Mouse (Mus musculus): ENCODE results near the gene Nbeal2. TPM values are rescaled to one million over a fixed set of nuclear protein-coding genes. Genes with fewer than 3 reads are reported as not detected.

Nbeal2 gene
- polyA plus RNA-seq, 1 experiment from 2014 or later, result 5.9 TPM

DNA sequence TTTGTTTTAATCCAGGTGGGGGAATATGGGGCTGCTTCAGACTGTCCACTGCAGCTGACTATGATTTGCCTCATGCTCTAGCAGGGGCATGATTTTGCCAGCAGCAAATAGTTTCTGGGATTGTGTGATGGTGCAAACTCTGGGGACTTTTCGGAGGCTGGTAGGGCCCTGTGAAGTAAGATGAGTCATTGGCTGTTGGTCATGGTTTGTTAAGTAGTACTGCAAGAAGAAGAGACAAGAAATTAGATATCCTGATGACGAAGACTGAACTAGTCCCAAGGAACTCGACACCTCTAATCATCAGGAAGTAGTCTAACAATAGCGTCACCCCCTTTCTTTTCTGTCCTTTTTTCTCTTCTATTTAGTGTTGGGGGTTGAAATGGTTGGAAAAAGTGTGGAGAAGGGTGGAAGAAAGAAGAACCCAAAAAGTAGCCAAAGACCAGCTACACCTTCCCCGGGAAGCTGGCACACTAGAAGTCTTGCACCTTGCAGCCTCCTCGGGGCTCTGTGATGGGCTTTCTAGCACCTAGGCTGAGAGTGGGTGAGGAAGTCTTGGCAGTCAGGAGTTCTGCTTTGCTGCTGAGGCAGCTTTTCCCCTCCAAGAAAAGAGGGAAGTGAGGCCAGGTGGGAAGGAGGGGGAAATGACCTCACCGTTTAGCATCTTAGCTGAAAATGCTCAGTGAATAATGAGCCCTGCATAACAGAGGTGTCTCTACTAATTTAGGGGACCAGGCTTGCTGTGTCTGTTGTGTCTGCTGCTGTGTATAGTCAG lies 27.0 kb upstream of the Nbeal2 start:
- Histone ChIP-seq H3K4me3 (replicated peaks; ENCODE audit: low read length) (no peak overlapping the region), H3K36me3 (ENCODE audit: control insufficient read depth, insufficient read depth) (no peaks in the 10 kb centered on the region), H3K9me3 (ENCODE audit: control insufficient read depth, low read length) (no peaks in the 10 kb centered on the region), H3K27ac (ENCODE audit: low read length) (no peak overlapping the region), H3K4me1 (replicated peaks; ENCODE audit: control insufficient read depth, insufficient read depth, low read length) (peaks cover 23% of the 10 kb centered on the region), H3K9ac (replicated peaks; ENCODE audit: low read depth, low read length) (no peak overlapping the region), H3K4me2 (ENCODE audit: low read length) (no peak overlapping the region), H3K27me3 (replicated peaks; ENCODE audit: control insufficient read depth, insufficient read depth, low read length) (no peaks in the 10 kb centered on the region)
- WGBS, result 73% methylated on average over 7 of the region's 7 CpGs
- ATAC-seq, result no peak

DNA sequence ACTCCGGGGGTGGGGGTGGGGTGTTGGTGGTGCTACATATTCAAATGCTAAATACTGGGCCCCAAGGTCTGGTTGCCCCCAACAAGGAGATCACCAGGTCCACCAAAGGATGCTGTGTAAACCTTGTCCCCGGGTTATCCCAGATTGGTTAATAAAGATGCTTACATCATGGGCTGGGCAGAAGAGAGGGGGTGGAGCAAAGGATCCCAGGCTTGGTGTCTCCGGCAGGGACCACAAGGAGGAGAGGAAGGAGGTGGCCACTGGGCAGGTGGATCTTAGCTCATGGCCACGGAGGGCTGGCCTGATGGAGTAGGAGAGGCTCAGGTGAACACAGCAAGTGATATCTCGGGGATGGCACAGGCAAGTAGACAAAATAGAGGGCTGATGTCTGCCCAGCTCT lies 24.9 kb upstream of the Nbeal2 start:
- Histone ChIP-seq H3K4me1 (replicated peaks; ENCODE audit: control insufficient read depth, insufficient read depth, low read length) (peaks cover 16% of the 10 kb centered on the region), H3K4me2 (ENCODE audit: low read length) (no peak overlapping the region), H3K9me3 (ENCODE audit: control insufficient read depth, low read length) (no peaks in the 10 kb centered on the region), H3K27ac (ENCODE audit: low read length) (no peak overlapping the region), H3K27me3 (replicated peaks; ENCODE audit: control insufficient read depth, insufficient read depth, low read length) (no peaks in the 10 kb centered on the region), H3K9ac (replicated peaks; ENCODE audit: low read depth, low read length) (no peak overlapping the region), H3K4me3 (replicated peaks; ENCODE audit: low read length) (no peak overlapping the region), H3K36me3 (ENCODE audit: control insufficient read depth, insufficient read depth) (no peaks in the 10 kb centered on the region)
- ATAC-seq, result no peak
- WGBS, result 68% methylated on average over 5 of the region's 5 CpGs

DNA sequence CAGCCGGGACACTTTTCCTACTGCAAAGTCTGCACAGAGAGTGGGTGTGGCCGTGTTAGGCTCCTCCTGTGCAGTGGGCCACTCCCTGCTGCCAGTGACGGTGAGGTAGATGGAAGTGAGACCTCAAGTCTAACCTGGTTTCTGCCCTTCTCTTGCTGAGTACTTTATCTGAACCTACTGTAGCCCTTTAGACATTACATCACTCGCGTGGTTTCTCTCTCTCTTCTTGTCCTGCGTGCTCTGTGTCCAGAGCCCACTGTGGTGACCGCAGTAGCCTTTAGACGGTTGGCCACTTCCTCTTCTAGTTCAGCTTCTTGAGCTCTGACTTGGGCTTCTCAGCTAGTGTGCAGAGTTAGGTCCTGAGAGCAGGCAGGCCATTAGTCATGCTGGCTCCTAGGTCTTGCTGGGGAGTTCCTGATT lies 22.5 kb upstream of the Nbeal2 start:
- H3K27me3 ChIP-seq (replicated peaks; ENCODE audit: control insufficient read depth, insufficient read depth, low read length), result no peaks in the 10 kb centered on the region
- H3K4me3 ChIP-seq (replicated peaks; ENCODE audit: low read length), result no peak overlapping the region
- H3K36me3 ChIP-seq (ENCODE audit: control insufficient read depth, insufficient read depth), result no peaks in the 10 kb centered on the region
- 90% methylated on average over 8 of the region's 8 CpGs for WGBS
- H3K4me2 ChIP-seq (ENCODE audit: low read length), result no peak overlapping the region
- H3K9me3 ChIP-seq (ENCODE audit: control insufficient read depth, low read length), result no peaks in the 10 kb centered on the region
- peaks cover 8% of the 10 kb centered on the region for H3K4me1 ChIP-seq (replicated peaks; ENCODE audit: control insufficient read depth, insufficient read depth, low read length)
- ATAC-seq, result no peak
- no peak overlapping the region for H3K9ac ChIP-seq (replicated peaks; ENCODE audit: low read depth, low read length)
- H3K27ac ChIP-seq (ENCODE audit: low read length), result no peak overlapping the region

DNA sequence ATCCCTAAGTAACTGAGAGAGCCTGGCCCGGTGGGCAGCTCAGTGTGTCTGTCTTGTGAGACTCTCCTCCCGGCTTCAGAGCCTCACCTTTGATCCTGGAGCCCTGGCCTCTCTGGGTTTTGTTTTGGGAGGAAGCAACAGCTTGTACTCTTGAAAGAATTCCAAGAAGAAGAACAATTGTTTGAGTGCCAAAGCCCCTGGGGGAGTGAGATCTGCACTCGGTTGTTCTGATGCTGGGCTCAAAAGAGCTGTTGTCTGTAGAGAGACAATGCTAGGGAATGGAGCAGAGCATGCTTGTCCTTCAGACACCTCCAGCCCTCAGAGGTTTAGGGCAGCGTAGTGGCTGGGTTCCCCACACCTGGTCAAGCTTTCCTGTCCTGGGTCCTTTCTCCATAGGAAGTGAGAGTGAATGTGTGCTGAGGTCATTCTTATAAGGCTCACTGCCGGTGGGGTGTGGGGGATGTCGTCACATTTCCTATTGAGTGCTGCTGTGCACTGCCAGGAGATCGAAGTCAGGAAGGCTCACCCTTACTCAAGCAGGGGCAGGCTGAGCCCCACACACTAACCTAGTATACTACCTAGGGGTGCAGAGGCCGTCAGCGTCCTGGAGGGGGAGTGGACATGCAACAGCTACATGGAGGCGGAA lies 19.3 kb upstream of the Nbeal2 start:
- WGBS, result 46% methylated on average over 10 of the region's 10 CpGs
- Histone ChIP-seq H3K4me3 (replicated peaks; ENCODE audit: low read length) (no peak overlapping the region), H3K4me2 (ENCODE audit: low read length) (no peak overlapping the region), H3K9ac (replicated peaks; ENCODE audit: low read depth, low read length) (no peak overlapping the region), H3K4me1 (replicated peaks; ENCODE audit: control insufficient read depth, insufficient read depth, low read length) (peaks cover 8% of the 10 kb centered on the region), H3K9me3 (ENCODE audit: control insufficient read depth, low read length) (no peaks in the 10 kb centered on the region), H3K27ac (ENCODE audit: low read length) (no peak overlapping the region), H3K27me3 (replicated peaks; ENCODE audit: control insufficient read depth, insufficient read depth, low read length) (no peaks in the 10 kb centered on the region), H3K36me3 (ENCODE audit: control insufficient read depth, insufficient read depth) (no peaks in the 10 kb centered on the region)
- ATAC-seq, result no peak

DNA sequence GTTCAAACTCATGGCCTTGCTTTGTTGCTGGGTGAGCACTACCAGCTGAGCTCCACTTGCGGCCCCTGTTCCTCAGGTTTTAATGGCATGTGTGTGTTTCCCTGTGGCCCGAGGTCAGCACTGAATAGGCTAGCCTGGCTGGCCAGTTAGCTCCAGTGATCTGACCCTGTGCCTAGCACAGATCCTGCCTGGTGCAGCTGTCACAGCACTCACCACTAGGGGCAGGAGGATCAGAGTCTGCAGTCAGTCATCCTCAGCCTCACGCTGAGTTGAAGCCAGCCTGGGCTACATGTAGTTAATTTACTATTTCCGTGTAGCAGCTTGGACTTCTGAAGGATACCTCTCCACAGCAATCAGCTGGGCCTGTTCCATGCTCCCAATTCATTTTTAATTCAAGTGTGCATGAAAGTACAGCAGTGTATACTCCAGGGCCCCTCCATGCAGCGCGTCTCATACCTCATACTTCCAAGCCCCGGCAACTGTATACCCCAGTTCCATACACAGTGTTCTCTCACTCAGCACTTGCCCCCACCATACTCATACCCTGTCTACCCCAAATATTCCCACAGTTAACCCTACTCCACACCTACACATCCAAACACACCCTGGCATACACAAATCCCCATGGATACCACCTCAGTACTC lies 18.6 kb upstream of the Nbeal2 start:
- H3K4me3 ChIP-seq (replicated peaks; ENCODE audit: low read length), result no peak overlapping the region
- ATAC-seq, result no peak; the same call in 1 of the 2 replicates
- no peaks in the 10 kb centered on the region for H3K36me3 ChIP-seq (ENCODE audit: control insufficient read depth, insufficient read depth)
- no peak overlapping the region for H3K9ac ChIP-seq (replicated peaks; ENCODE audit: low read depth, low read length)
- WGBS, result 58% methylated on average over 7 of the region's 7 CpGs
- H3K4me1 ChIP-seq (replicated peaks; ENCODE audit: control insufficient read depth, insufficient read depth, low read length), result peaks cover 8% of the 10 kb centered on the region
- no peaks in the 10 kb centered on the region for H3K9me3 ChIP-seq (ENCODE audit: control insufficient read depth, low read length)
- H3K4me2 ChIP-seq (ENCODE audit: low read length), result no peak overlapping the region
- H3K27ac ChIP-seq (ENCODE audit: low read length), result no peak overlapping the region
- H3K27me3 ChIP-seq (replicated peaks; ENCODE audit: control insufficient read depth, insufficient read depth, low read length), result no peaks in the 10 kb centered on the region

DNA sequence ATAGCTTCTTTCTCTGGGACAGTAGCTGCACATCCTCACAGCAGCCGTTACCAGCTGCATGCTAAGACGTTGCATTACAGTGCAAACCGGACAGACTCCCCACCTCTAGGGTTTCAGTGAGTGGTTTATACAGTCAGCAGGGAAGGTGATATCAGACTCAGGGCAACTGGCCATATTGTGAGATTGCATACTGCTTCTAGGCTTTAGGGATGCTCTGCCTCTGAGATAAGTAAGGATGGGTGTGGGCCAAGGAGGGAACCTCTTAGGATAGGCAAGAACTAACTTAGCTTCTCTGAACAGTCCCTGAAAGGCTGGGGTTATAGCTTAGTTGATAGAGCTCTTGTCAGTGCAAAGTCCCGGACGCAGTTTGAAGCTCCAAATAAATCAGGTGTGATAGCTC lies 15.8 kb upstream of the Nbeal2 start:
- 93% methylated on average over 5 of the region's 5 CpGs for WGBS
- H3K9me3 ChIP-seq (ENCODE audit: control insufficient read depth, low read length), result no peaks in the 10 kb centered on the region
- no peaks in the 10 kb centered on the region for H3K36me3 ChIP-seq (ENCODE audit: control insufficient read depth, insufficient read depth)
- H3K27ac ChIP-seq (ENCODE audit: low read length), result no peak overlapping the region
- no peak overlapping the region for H3K4me2 ChIP-seq (ENCODE audit: low read length)
- no peak overlapping the region for H3K9ac ChIP-seq (replicated peaks; ENCODE audit: low read depth, low read length)
- ATAC-seq, result no peak
- H3K27me3 ChIP-seq (replicated peaks; ENCODE audit: control insufficient read depth, insufficient read depth, low read length), result no peaks in the 10 kb centered on the region
- peaks cover 13% of the 10 kb centered on the region for H3K4me1 ChIP-seq (replicated peaks; ENCODE audit: control insufficient read depth, insufficient read depth, low read length)
- H3K4me3 ChIP-seq (replicated peaks; ENCODE audit: low read length), result no peak overlapping the region

DNA sequence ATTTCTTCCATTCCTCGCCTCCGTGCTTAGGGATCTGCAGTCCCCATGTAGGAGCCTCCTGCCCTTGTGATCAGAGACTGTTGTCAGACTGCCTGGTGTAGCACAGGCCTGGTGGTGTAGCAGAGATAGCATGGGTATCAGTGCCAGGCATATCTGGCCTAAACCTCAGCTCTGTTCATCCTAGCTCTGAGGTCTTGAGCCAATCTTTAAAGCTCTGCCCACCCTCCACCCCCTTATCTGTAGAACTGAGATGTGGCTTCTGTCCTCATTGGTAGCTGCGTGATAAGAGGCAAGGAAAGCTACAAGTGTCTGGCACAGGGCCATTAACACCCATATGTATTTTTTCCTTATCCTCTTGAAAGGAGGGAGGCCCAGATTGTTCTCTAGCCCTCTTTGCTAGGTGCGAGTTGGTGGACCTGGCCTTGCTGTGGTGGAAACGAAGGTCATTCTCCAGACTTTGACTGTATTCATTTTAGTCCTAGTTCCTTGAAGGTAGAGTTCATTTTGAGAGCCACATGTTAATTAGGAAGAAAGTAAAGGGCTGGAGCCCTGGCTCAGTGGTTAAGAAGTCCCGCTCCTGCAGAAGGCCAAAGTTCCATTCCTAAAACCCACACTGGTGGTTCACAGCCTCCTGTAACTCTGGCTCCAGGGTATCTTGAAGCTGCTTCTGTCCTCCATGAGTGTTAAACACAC lies 14.8 kb upstream of the Nbeal2 start:
- ATAC-seq, result no peak

DNA sequence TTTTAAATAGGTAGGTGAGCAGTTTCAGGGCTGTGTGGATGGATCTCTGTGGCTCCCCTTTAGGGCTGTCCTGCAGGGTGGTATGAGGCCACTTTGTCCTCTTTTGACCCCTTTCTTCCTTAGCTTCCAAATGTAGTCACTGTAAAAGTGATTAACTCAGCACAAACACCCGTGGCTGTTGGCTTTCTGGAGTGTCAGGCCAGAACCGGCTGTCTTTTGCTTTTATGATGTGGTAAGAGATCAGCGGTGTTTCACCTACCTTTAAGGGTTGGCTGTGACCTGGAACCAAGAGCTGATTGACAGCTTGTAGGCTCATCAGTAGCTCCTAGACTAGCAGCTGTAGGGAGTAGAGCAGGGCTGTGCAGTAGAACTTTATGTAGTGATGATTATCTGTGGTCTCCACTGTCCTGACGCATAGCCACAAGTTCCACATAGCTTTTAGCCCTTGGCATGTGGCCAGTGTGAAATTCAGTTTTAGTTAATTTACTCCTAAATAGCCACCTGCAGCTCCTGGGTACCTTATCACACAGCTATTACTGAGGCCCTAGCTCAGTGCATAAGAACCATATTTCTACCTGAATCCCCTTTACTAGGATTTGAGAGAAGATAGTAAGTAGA lies 13.4 kb upstream of the Nbeal2 start:
- no peak overlapping the region for H3K27ac ChIP-seq (ENCODE audit: low read length)
- H3K4me1 ChIP-seq (replicated peaks; ENCODE audit: control insufficient read depth, insufficient read depth, low read length), result peaks cover 5% of the 10 kb centered on the region
- H3K9ac ChIP-seq (replicated peaks; ENCODE audit: low read depth, low read length), result no peak overlapping the region
- no peaks in the 10 kb centered on the region for H3K36me3 ChIP-seq (ENCODE audit: control insufficient read depth, insufficient read depth)
- no peak overlapping the region for H3K4me3 ChIP-seq (replicated peaks; ENCODE audit: low read length)
- H3K27me3 ChIP-seq (replicated peaks; ENCODE audit: control insufficient read depth, insufficient read depth, low read length), result no peaks in the 10 kb centered on the region
- no peak overlapping the region for H3K4me2 ChIP-seq (ENCODE audit: low read length)
- no peak for ATAC-seq
- no peaks in the 10 kb centered on the region for H3K9me3 ChIP-seq (ENCODE audit: control insufficient read depth, low read length)
- 74% methylated on average over 4 of the region's 4 CpGs for WGBS

More for the DNA sequence above, 14.8 kb upstream of the Nbeal2 start:
- WGBS, result 88% methylated on average over 6 of the region's 6 CpGs
- Histone ChIP-seq H3K27me3 (replicated peaks; ENCODE audit: control insufficient read depth, insufficient read depth, low read length) (no peaks in the 10 kb centered on the region), H3K27ac (ENCODE audit: low read length) (no peak overlapping the region), H3K36me3 (ENCODE audit: control insufficient read depth, insufficient read depth) (no peaks in the 10 kb centered on the region), H3K4me1 (replicated peaks; ENCODE audit: control insufficient read depth, insufficient read depth, low read length) (peaks cover 13% of the 10 kb centered on the region), H3K9ac (replicated peaks; ENCODE audit: low read depth, low read length) (no peak overlapping the region), H3K9me3 (ENCODE audit: control insufficient read depth, low read length) (no peaks in the 10 kb centered on the region), H3K4me2 (ENCODE audit: low read length) (no peak overlapping the region), H3K4me3 (replicated peaks; ENCODE audit: low read length) (no peak overlapping the region)

DNA sequence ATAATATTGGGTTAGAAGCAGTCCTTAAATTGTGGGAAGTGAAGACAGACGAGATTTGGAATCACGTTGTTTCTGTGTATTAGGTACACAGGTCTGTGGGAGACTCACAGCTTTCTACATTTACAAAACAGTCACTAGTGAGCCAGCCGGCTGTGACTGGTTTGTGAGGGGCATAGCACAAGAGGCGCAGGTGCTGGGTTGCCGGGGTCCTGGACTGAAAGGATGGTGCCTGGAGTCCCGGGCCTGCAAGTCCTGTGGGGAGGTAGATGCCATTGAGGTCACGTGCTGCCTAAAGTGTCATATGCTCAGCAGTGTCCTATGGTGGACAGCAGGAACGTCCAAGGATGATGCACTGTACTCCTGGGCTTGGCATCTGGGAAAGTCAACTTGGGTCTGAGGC lies 12.4 kb upstream of the Nbeal2 start:
- Histone ChIP-seq H3K9me3 (ENCODE audit: control insufficient read depth, low read length) (no peaks in the 10 kb centered on the region), H3K4me2 (ENCODE audit: low read length) (no peak overlapping the region), H3K27me3 (replicated peaks; ENCODE audit: control insufficient read depth, insufficient read depth, low read length) (no peaks in the 10 kb centered on the region), H3K9ac (replicated peaks; ENCODE audit: low read depth, low read length) (no peak overlapping the region), H3K36me3 (ENCODE audit: control insufficient read depth, insufficient read depth) (no peaks in the 10 kb centered on the region), H3K4me3 (replicated peaks; ENCODE audit: low read length) (no peak overlapping the region), H3K4me1 (replicated peaks; ENCODE audit: control insufficient read depth, insufficient read depth, low read length) (peaks cover 5% of the 10 kb centered on the region), H3K27ac (ENCODE audit: low read length) (no peak overlapping the region)
- WGBS, result 27% methylated on average over 8 of the region's 8 CpGs
- ATAC-seq, result no peak
